Mouse (Mus musculus): Measurements from ENCODE around the gene Cd83. TPM values are rescaled to one million over a fixed set of nuclear protein-coding genes. Genes with fewer than 3 reads are reported as not detected.

The Cd83 gene
- polyA plus RNA-seq, 2 experiments = 12.1 to 22.6 TPM

GRCm38 (mm10) chr13:43807272-43807675 is 22.7 kb downstream of the Cd83 start:
- ATAC-seq (ENCODE audit: low FRiP score, low read depth) (0 out of 2 replicates have a peak, but pooled peaks have one; percentile 30), DNase-seq (ENCODE audit: low spot score) (peak; percentile 54)
- H3K27ac ChIP-seq (replicated peaks; ENCODE audit: low read depth, low read length) = peak overlapping the region; percentile 40; the same call in 1 of the 2 replicates
- H3K9ac ChIP-seq (ENCODE audit: low read depth, low read length, severe bottlenecking) = no peak overlapping the region
- TF ChIP-seq POLR2A (IDR thresholded peaks at IDR 0.05; ENCODE audit: borderline replicate concordance, extremely low read depth, insufficient read depth, insufficient read length) = no peak
- no peak overlapping the region for H3K4me3 ChIP-seq (replicated peaks; ENCODE audit: low read length)
- no peaks in the 10 kb centered on the region for H3K27me3 ChIP-seq (ENCODE audit: control insufficient read depth, insufficient read depth, low read length)
- H3K9me3 ChIP-seq (ENCODE audit: control insufficient read depth, low read length) = no peaks in the 10 kb centered on the region
- 69% methylated on average over 3 of the region's 3 CpGs for WGBS
- H3K4me2 ChIP-seq (replicated peaks; ENCODE audit: low read depth, low read length, severe bottlenecking) = no peak overlapping the region
- H3K36me3 ChIP-seq (ENCODE audit: control insufficient read depth, insufficient read depth, low read length) = no peaks in the 10 kb centered on the region
- peaks cover 12% of the 10 kb centered on the region for H3K4me1 ChIP-seq (ENCODE audit: control insufficient read depth, insufficient read depth, low read length)

- ATAC-seq (ENCODE audit: low FRiP score, low read depth) = no peak
These were observed 26.0 kb downstream of the Cd83 start for GRCm38 (mm10) chr13:43810621-43811020.

GRCm38 (mm10) chr13:43811835-43812234 is 27.3 kb downstream of the Cd83 start:
- TF ChIP-seq POLR2A (IDR thresholded peaks at IDR 0.05; ENCODE audit: borderline replicate concordance, extremely low read depth, insufficient read depth, insufficient read length) = no peak
- Histone ChIP-seq H3K36me3 (ENCODE audit: control insufficient read depth, insufficient read depth, low read length) (no peaks in the 10 kb centered on the region), H3K4me1 (ENCODE audit: control insufficient read depth, insufficient read depth, low read length) (peaks cover 9% of the 10 kb centered on the region), H3K27me3 (ENCODE audit: control insufficient read depth, insufficient read depth, low read length) (no peaks in the 10 kb centered on the region), H3K4me3 (replicated peaks; ENCODE audit: low read length) (no peak overlapping the region), H3K27ac (replicated peaks; ENCODE audit: low read depth, low read length) (no peak overlapping the region), H3K9me3 (ENCODE audit: control insufficient read depth, low read length) (0 out of 2 replicates have a peak, but pooled peaks cover 4% of the 10 kb centered on the region), H3K4me2 (replicated peaks; ENCODE audit: low read depth, low read length, severe bottlenecking) (no peak overlapping the region), H3K9ac (ENCODE audit: low read depth, low read length, severe bottlenecking) (no peak overlapping the region)
- ATAC-seq (ENCODE audit: low FRiP score, low read depth) (no peak), DNase-seq (ENCODE audit: low spot score) (no peak)
- 88% methylated on average over 3 of the region's 3 CpGs for WGBS

More at GRCm38 (mm10) chr13:43810621-43811020, 26.0 kb downstream of the Cd83 start:
- no peak for DNase-seq (ENCODE audit: low spot score)
- H3K27me3 ChIP-seq (ENCODE audit: control insufficient read depth, insufficient read depth, low read length) = no peaks in the 10 kb centered on the region
- H3K4me2 ChIP-seq (replicated peaks; ENCODE audit: low read depth, low read length, severe bottlenecking) = no peak overlapping the region
- H3K9ac ChIP-seq (ENCODE audit: low read depth, low read length, severe bottlenecking) = no peak overlapping the region
- 81% methylated on average over 6 of the region's 6 CpGs for WGBS
- no peak overlapping the region for H3K4me3 ChIP-seq (replicated peaks; ENCODE audit: low read length)
- no peak overlapping the region for H3K27ac ChIP-seq (replicated peaks; ENCODE audit: low read depth, low read length)
- H3K36me3 ChIP-seq (ENCODE audit: control insufficient read depth, insufficient read depth, low read length) = no peaks in the 10 kb centered on the region
- TF ChIP-seq POLR2A (IDR thresholded peaks at IDR 0.05; ENCODE audit: borderline replicate concordance, extremely low read depth, insufficient read depth, insufficient read length) = no peak
- 0 out of 2 replicates have a peak, but pooled peaks cover 4% of the 10 kb centered on the region for H3K9me3 ChIP-seq (ENCODE audit: control insufficient read depth, low read length)
- H3K4me1 ChIP-seq (ENCODE audit: control insufficient read depth, insufficient read depth, low read length) = peaks cover 12% of the 10 kb centered on the region

GRCm38 (mm10) chr13:43813431-43813830 is 28.9 kb downstream of the Cd83 start:
- no peak overlapping the region for H3K9ac ChIP-seq (ENCODE audit: low read depth, low read length, severe bottlenecking)
- H3K27me3 ChIP-seq (ENCODE audit: control insufficient read depth, insufficient read depth, low read length) = no peaks in the 10 kb centered on the region
- H3K4me1 ChIP-seq (ENCODE audit: control insufficient read depth, insufficient read depth, low read length) = peaks cover 4% of the 10 kb centered on the region
- 74% methylated on average over 8 of the region's 8 CpGs for WGBS
- H3K36me3 ChIP-seq (ENCODE audit: control insufficient read depth, insufficient read depth, low read length) = no peaks in the 10 kb centered on the region
- 0 out of 2 replicates have a peak, but pooled peaks cover 4% of the 10 kb centered on the region for H3K9me3 ChIP-seq (ENCODE audit: control insufficient read depth, low read length)
- H3K4me3 ChIP-seq (replicated peaks; ENCODE audit: low read length) = no peak overlapping the region
- no peak for ATAC-seq (ENCODE audit: low FRiP score, low read depth)
- no peak for DNase-seq (ENCODE audit: low spot score)
- no peak overlapping the region for H3K4me2 ChIP-seq (replicated peaks; ENCODE audit: low read depth, low read length, severe bottlenecking)
- no peak overlapping the region for H3K27ac ChIP-seq (replicated peaks; ENCODE audit: low read depth, low read length)
- TF ChIP-seq POLR2A (IDR thresholded peaks at IDR 0.05; ENCODE audit: borderline replicate concordance, extremely low read depth, insufficient read depth, insufficient read length) = no peak

- Histone ChIP-seq H3K9me3 (ENCODE audit: control insufficient read depth, low read length) (0 out of 2 replicates have a peak, but pooled peaks cover 4% of the 10 kb centered on the region), H3K4me2 (replicated peaks; ENCODE audit: low read depth, low read length, severe bottlenecking) (no peak overlapping the region), H3K27ac (replicated peaks; ENCODE audit: low read depth, low read length) (no peak overlapping the region), H3K36me3 (ENCODE audit: control insufficient read depth, insufficient read depth, low read length) (no peaks in the 10 kb centered on the region), H3K4me1 (ENCODE audit: control insufficient read depth, insufficient read depth, low read length) (peaks cover 11% of the 10 kb centered on the region), H3K27me3 (ENCODE audit: control insufficient read depth, insufficient read depth, low read length) (no peaks in the 10 kb centered on the region), H3K9ac (ENCODE audit: low read depth, low read length, severe bottlenecking) (no peak overlapping the region), H3K4me3 (replicated peaks; ENCODE audit: low read length) (no peak overlapping the region)
- TF ChIP-seq POLR2A (IDR thresholded peaks at IDR 0.05; ENCODE audit: borderline replicate concordance, extremely low read depth, insufficient read depth, insufficient read length) = no peak
- ATAC-seq (ENCODE audit: low FRiP score, low read depth) (no peak), DNase-seq (ENCODE audit: low spot score) (no peak)
- 79% methylated on average over 3 of the region's 3 CpGs for WGBS
These were observed 32.9 kb downstream of the Cd83 start for GRCm38 (mm10) chr13:43817461-43817860.

All from limb, embryonic 14.5 days (tissue).